Mouse (Mus musculus) lung, embryonic 16.5 days (tissue): ENCODE data around the gene Haao. TPM values are rescaled to one million over a fixed set of nuclear protein-coding genes. Genes with fewer than 3 reads are reported as not detected.
A peak's percentile ranks its signal among the peaks of the same experiment; 100 is the strongest.

ENCODE experiments used
- ATAC-seq: fragments of 200-750 bp; cut with Nextera tagmentation; 2 replicates; pipeline ENCODE4 v1.8.0; 2017; ENCODE audit warnings: low read depth, mild to moderate bottlenecking, moderate library complexity
- H3K27ac ChIP-seq: fragments of 300-500 bp; sonication (generic); 2 replicates; pipeline ENCODE4 v1.5.1; 2014; ENCODE audit warnings: mild to moderate bottlenecking, control low read depth, low read length
- H3K27me3 ChIP-seq: fragments of 300-500 bp; sonication (generic); 2 replicates; pipeline ENCODE4 v1.6.1; 2014; ENCODE audit warnings: low read depth, low read length, mixed read lengths; ENCODE audit not compliant: control insufficient read depth, insufficient read depth
- H3K36me3 ChIP-seq: fragments of 300-500 bp; sonication (generic); 2 replicates; pipeline ENCODE4 v1.6.1; 2014; ENCODE audit warnings: low read length; ENCODE audit not compliant: control insufficient read depth, insufficient read depth
- H3K4me1 ChIP-seq: fragments of 300-500 bp; sonication (generic); replicated peaks from 2 replicates; pipeline ENCODE4 v1.6.1; 2014; ENCODE audit warnings: low read length, mixed read lengths; ENCODE audit not compliant: control insufficient read depth, insufficient read depth
- H3K4me2 ChIP-seq: fragments of 300-500 bp; sonication (generic); 2 replicates; pipeline ENCODE4 v1.6.1; 2014; ENCODE audit warnings: low read depth, low read length, control low read depth
- H3K4me3 ChIP-seq: fragments of 300-500 bp; sonication (generic); 2 replicates; pipeline ENCODE4 v1.5.1; 2014; ENCODE audit warnings: mild to moderate bottlenecking, low read length, control low read depth
- H3K9ac ChIP-seq: fragments of 300-500 bp; sonication (generic); 2 replicates; pipeline ENCODE4 v1.6.1; 2014; ENCODE audit warnings: low read length, control low read depth
- H3K9me3 ChIP-seq: fragments of 300-500 bp; sonication (generic); 2 replicates; pipeline ENCODE4 v1.6.1; 2016; ENCODE audit warnings: low read length; ENCODE audit not compliant: control insufficient read depth
- WGBS: fragments of 180-500 bp; shearing (Covaris S2); extraction: QIAGEN DNeasy Blood & Tissue Kit; methylation state at CpG from one replicate; pipeline ENCODE4 v1.1.7; 2014; 5-methylcytosine and 5-hydroxymethylcytosine counted together
- polyA plus RNA-seq: library from polyadenylated mRNA; unstranded; fragments of >200 nt; fragmentation: Nextera tagmentation; extraction: Ambion mirVana; gene quantifications from 2 replicates; pipeline ENCODE4 v1.2.1, GENCODE M21; 2015

Gene Haao
- polyA plus RNA-seq, 1 experiment from 2014 or later = 1.8 TPM

- no peak for ATAC-seq
- Histone ChIP-seq H3K4me2 (no peak overlapping the region), H3K27me3 (no peaks in the 10 kb centered on the region), H3K4me3 (no peak overlapping the region), H3K4me1 (peaks cover 4% of the 10 kb centered on the region; the same call in 1 of the 2 replicates), H3K27ac (no peak overlapping the region), H3K36me3 (no peaks in the 10 kb centered on the region), H3K9me3 (no peaks in the 10 kb centered on the region), H3K9ac (no peak overlapping the region)
- WGBS = 63% methylated on average over 3 of the region's 3 CpGs
Observed at GRCm38 (mm10) chr17:83836048-83836447, 11.7 kb downstream of the Haao start.

GRCm38 (mm10) chr17:83834120-83834519, 13.6 kb downstream of the Haao start:
- peak; percentile 36 for ATAC-seq
- Histone ChIP-seq H3K27me3 (no peaks in the 10 kb centered on the region), H3K36me3 (no peaks in the 10 kb centered on the region), H3K4me2 (no peak overlapping the region), H3K4me1 (peaks cover 4% of the 10 kb centered on the region; the same call in 1 of the 2 replicates), H3K9ac (no peak overlapping the region), H3K27ac (no peak overlapping the region), H3K9me3 (no peaks in the 10 kb centered on the region), H3K4me3 (no peak overlapping the region)
- WGBS = 20% methylated on average over 4 of the region's 4 CpGs

GRCm38 (mm10) chr17:83830616-83831292, 17.0 kb downstream of the Haao start:
- Histone ChIP-seq H3K9ac (no peak overlapping the region), H3K9me3 (no peaks in the 10 kb centered on the region), H3K27ac (no peak overlapping the region), H3K36me3 (no peaks in the 10 kb centered on the region), H3K4me1 (peaks cover 4% of the 10 kb centered on the region; the same call in 1 of the 2 replicates), H3K4me2 (no peak overlapping the region), H3K27me3 (no peaks in the 10 kb centered on the region), H3K4me3 (no peak overlapping the region)
- WGBS = 94% methylated on average over 4 of the region's 4 CpGs
- peak; percentile 26; the same call in 1 of the 2 replicates for ATAC-seq

- Histone ChIP-seq H3K36me3 (no peaks in the 10 kb centered on the region), H3K27ac (no peak overlapping the region), H3K4me3 (no peak overlapping the region), H3K9me3 (no peaks in the 10 kb centered on the region), H3K27me3 (no peaks in the 10 kb centered on the region), H3K9ac (no peak overlapping the region), H3K4me2 (no peak overlapping the region), H3K4me1 (peaks cover 4% of the 10 kb centered on the region; the same call in 1 of the 2 replicates)
- no peak for ATAC-seq
- 68% methylated on average over 3 of the region's 3 CpGs for WGBS
Observed at GRCm38 (mm10) chr17:83829356-83829755, 18.4 kb downstream of the Haao start.

GRCm38 (mm10) chr17:83823835-83824234, 23.9 kb downstream of the Haao start:
- Histone ChIP-seq H3K36me3 (no peaks in the 10 kb centered on the region), H3K4me2 (no peak overlapping the region), H3K9me3 (no peaks in the 10 kb centered on the region), H3K9ac (no peak overlapping the region), H3K27ac (no peak overlapping the region), H3K4me1 (no peaks in the 10 kb centered on the region), H3K27me3 (no peaks in the 10 kb centered on the region), H3K4me3 (no peak overlapping the region)
- no peak for ATAC-seq
- WGBS = 83% methylated on average over 7 of the region's 7 CpGs

- 79% methylated on average over 3 of the region's 3 CpGs for WGBS
- Histone ChIP-seq H3K36me3 (no peaks in the 10 kb centered on the region), H3K4me2 (no peak overlapping the region), H3K9ac (no peak overlapping the region), H3K9me3 (no peaks in the 10 kb centered on the region), H3K4me1 (no peaks in the 10 kb centered on the region; the same call in 1 of the 2 replicates), H3K27ac (no peak overlapping the region), H3K27me3 (no peaks in the 10 kb centered on the region), H3K4me3 (no peak overlapping the region)
- no peak for ATAC-seq
Observed at GRCm38 (mm10) chr17:83821876-83822275, 25.9 kb downstream of the Haao start.

- no peak for ATAC-seq
Observed at GRCm38 (mm10) chr17:83820701-83821100, 27.1 kb downstream of the Haao start.

GRCm38 (mm10) chr17:83819503-83819902, 28.3 kb downstream of the Haao start:
- Histone ChIP-seq H3K27ac (no peak overlapping the region), H3K27me3 (no peaks in the 10 kb centered on the region), H3K4me3 (no peak overlapping the region), H3K36me3 (no peaks in the 10 kb centered on the region), H3K4me1 (no peaks in the 10 kb centered on the region; the same call in 1 of the 2 replicates), H3K9me3 (no peaks in the 10 kb centered on the region), H3K9ac (no peak overlapping the region), H3K4me2 (no peak overlapping the region)
- 45% methylated on average over 8 of the region's 8 CpGs for WGBS
- ATAC-seq = peak; percentile 86

More at GRCm38 (mm10) chr17:83820701-83821100, 27.1 kb downstream of the Haao start:
- WGBS = 81% methylated on average over 5 of the region's 5 CpGs
- Histone ChIP-seq H3K9me3 (no peaks in the 10 kb centered on the region), H3K36me3 (no peaks in the 10 kb centered on the region), H3K9ac (no peak overlapping the region), H3K4me2 (no peak overlapping the region), H3K27me3 (no peaks in the 10 kb centered on the region), H3K27ac (no peak overlapping the region), H3K4me1 (no peaks in the 10 kb centered on the region; the same call in 1 of the 2 replicates), H3K4me3 (no peak overlapping the region)

- no peak overlapping the region for H3K9ac ChIP-seq
- WGBS = 58% methylated on average over 7 of the region's 7 CpGs
- no peak for ATAC-seq
- H3K4me1 ChIP-seq = no peaks in the 10 kb centered on the region; the same call in 1 of the 2 replicates
- no peaks in the 10 kb centered on the region for H3K9me3 ChIP-seq
- H3K27ac ChIP-seq = no peak overlapping the region
- no peak overlapping the region for H3K4me3 ChIP-seq
- H3K36me3 ChIP-seq = no peaks in the 10 kb centered on the region
- no peaks in the 10 kb centered on the region for H3K27me3 ChIP-seq
- H3K4me2 ChIP-seq = no peak overlapping the region
Observed at GRCm38 (mm10) chr17:83816996-83817395, 30.8 kb downstream of the Haao start.
